In genomic region chr2:103931511-103931911, GRCm38 (mm10) we compare ENCODE assay signal across 14 mouse cellular contexts. TPM values are rescaled to one million over a fixed set of nuclear protein-coding genes. Genes with fewer than 3 reads are reported as not detected.
DNase-seq lines count a peak whose midpoint lies in the region; ATAC-seq and TF ChIP-seq lines count a peak whose summit lies in the region.
"Had no signal": no experiment of that assay in that cellular context is flagged by ENCODE, and none has a peak within 500 bp of the region (broad histone marks: within the 10 kb centered on the region; RNA-seq: fewer than 3 reads in every experiment).

No protein-coding gene starts in this region.

- H3K27ac ChIP-seq in kidney, embryonic 15.5 days: no peak overlapping the region
- H3K27ac ChIP-seq in liver, embryonic 14.5 days: peak overlapping the region; percentile 28
- no peak overlapping the region for H3K27ac ChIP-seq in midbrain, embryonic 14.5 days (replicated peaks; ENCODE audit: low read depth, low read length)
- H3K27ac ChIP-seq: hindbrain, embryonic 10.5 days; macrophage; neural tube, embryonic 12.5 days had no signal

- H3K4me2 ChIP-seq in kidney, embryonic 15.5 days: no peak overlapping the region
- H3K4me2 ChIP-seq in liver, embryonic 14.5 days (ENCODE audit: low read depth): peak overlapping the region; percentile 44
- H3K4me2 ChIP-seq in midbrain, embryonic 14.5 days (ENCODE audit: low read length): no peak overlapping the region
- H3K4me2 ChIP-seq: neural tube, embryonic 12.5 days had no signal

- 0 out of 2 replicates have a peak, but pooled peaks cover 4% of the 10 kb centered on the region for H3K27me3 ChIP-seq in kidney, embryonic 15.5 days
- H3K27me3 ChIP-seq in liver, embryonic 14.5 days (ENCODE audit: control insufficient read depth, insufficient read depth, low read length): no peaks in the 10 kb centered on the region
- H3K27me3 ChIP-seq in midbrain, embryonic 14.5 days (ENCODE audit: control insufficient read depth, insufficient read depth, low read length): no peaks in the 10 kb centered on the region
- H3K27me3 ChIP-seq: neural tube, embryonic 12.5 days had no signal

- TF ChIP-seq EP300 in liver, embryonic 14.5 days (IDR thresholded peaks at IDR 0.05; ENCODE audit: low read depth): no peak

- H3K9me3 ChIP-seq in kidney, embryonic 15.5 days (replicated peaks): no peaks in the 10 kb centered on the region
- H3K9me3 ChIP-seq in liver, embryonic 14.5 days (ENCODE audit: control insufficient read depth, low read length): no peaks in the 10 kb centered on the region
- no peaks in the 10 kb centered on the region for H3K9me3 ChIP-seq in midbrain, embryonic 14.5 days (ENCODE audit: control insufficient read depth, low read length)
- H3K9me3 ChIP-seq: hindbrain, embryonic 10.5 days; neural tube, embryonic 12.5 days had no signal

- no peak for ATAC-seq in kidney, embryonic 15.5 days (replicated peaks; ENCODE audit: low FRiP score)
- peak; percentile 50 for ATAC-seq in liver, embryonic 14.5 days (ENCODE audit: insufficient read depth)
- no peak for ATAC-seq in midbrain, embryonic 14.5 days (ENCODE audit: low FRiP score, low TSS enrichment)

- no peaks in the 10 kb centered on the region for H3K36me3 ChIP-seq in kidney, embryonic 15.5 days
- no peaks in the 10 kb centered on the region for H3K36me3 ChIP-seq in liver, embryonic 14.5 days (replicated peaks; ENCODE audit: control insufficient read depth, insufficient read depth, low read depth)
- no peaks in the 10 kb centered on the region for H3K36me3 ChIP-seq in midbrain, embryonic 14.5 days (ENCODE audit: control insufficient read depth, insufficient read depth, low read length)
- H3K36me3 ChIP-seq: hindbrain, embryonic 10.5 days; neural tube, embryonic 12.5 days had no signal

- no peak overlapping the region for H3K9ac ChIP-seq in kidney, embryonic 15.5 days
- H3K9ac ChIP-seq in liver, embryonic 14.5 days (replicated peaks): peak overlapping the region; percentile 2
- no peak overlapping the region for H3K9ac ChIP-seq in midbrain, embryonic 14.5 days (replicated peaks; ENCODE audit: low read length)
- H3K9ac ChIP-seq: neural tube, embryonic 12.5 days had no signal

- peaks cover 32% of the 10 kb centered on the region for H3K4me1 ChIP-seq in kidney, embryonic 15.5 days
- peaks cover 25 to 40% of the 10 kb centered on the region in 2 experiments for H3K4me1 ChIP-seq in liver, embryonic 14.5 days (replicated peaks; ENCODE audit: control insufficient read depth in 2 of 2, insufficient read depth in 2 of 2, low read length in 1 of 2)
- peaks cover 8% of the 10 kb centered on the region; the same call in 1 of the 2 replicates for H3K4me1 ChIP-seq in midbrain, embryonic 14.5 days (ENCODE audit: control insufficient read depth, insufficient read depth, low read length)

- DNase-seq in kidney, postnatal 4 days: peak; percentile 35 to 54
- peak; percentile 14 for DNase-seq in adipocyte (ENCODE audit: low spot score)
- DNase-seq in gastrocnemius, postnatal 10 days: peak; percentile 56
- no peak for DNase-seq in liver, embryonic 14.5 days (ENCODE audit: low read depth in 3 of 3, low spot score in 3 of 3)
- no peak for DNase-seq in spleen, postnatal 4 days (ENCODE audit: low spot score in 2 of 2)
- no peak for DNase-seq in thymus, postnatal 10 days (ENCODE audit: low spot score in 2 of 2)
- no peak for DNase-seq in midbrain, embryonic 14.5 days
- DNase-seq: adrenal gland, adult 8-10 months; cerebellum, adult 18-20 months; right cerebral cortex, postnatal 14 days had no signal

- 68% methylated on average over 7 of the region's 7 CpGs for WGBS in kidney, embryonic 15.5 days
- WGBS in liver, embryonic 14.5 days (ENCODE audit: insufficient replicate concordance): 34% methylated on average over 7 of the region's 7 CpGs
- WGBS in midbrain, embryonic 14.5 days: 77% methylated on average over 7 of the region's 7 CpGs

- no peak for TF ChIP-seq CTCF in liver, embryonic 14.5 days (IDR thresholded peaks at IDR 0.05; ENCODE audit: low read depth)

- no peak overlapping the region for H3K4me3 ChIP-seq in kidney, embryonic 15.5 days (replicated peaks)
- H3K4me3 ChIP-seq in liver, embryonic 14.5 days (ENCODE audit: insufficient read depth in 1 of 2, low read depth in 2 of 2, low read length in 2 of 2): no peak overlapping the region
- H3K4me3 ChIP-seq in midbrain, embryonic 14.5 days (replicated peaks; ENCODE audit: low read depth, low read length): no peak overlapping the region
- H3K4me3 ChIP-seq: hindbrain, embryonic 10.5 days; neural tube, embryonic 12.5 days had no signal

RNA-seq across cellular contexts. Expression of gene Lmo2, which starts 26.3 kb away (rescaled TPM):
- polyA plus RNA-seq in kidney, embryonic 15.5 days (2015; fragmentation: Nextera tagmentation; extraction: Ambion mirVana): 32.1 and 33.3 TPM in 2 replicates
- 10 to 100 TPM; 11.9 to 14.1 TPM for total RNA-seq in gastrocnemius, postnatal 10 days (2021)
- polyA plus RNA-seq in liver, embryonic 14.5 days (2012; rRNA removed): 108 and 152 TPM in 2 replicates
- 143 and 165 TPM in 2 replicates for polyA plus RNA-seq in liver, embryonic 14.5 days (2014; fragmentation: Nextera tagmentation; extraction: Ambion mirVana)
- polyA plus RNA-seq in midbrain, embryonic 14.5 days (2014; fragmentation: Nextera tagmentation; extraction: Ambion mirVana): 25.8 and 31.6 TPM in 2 replicates

Comparison
In these comparisons a context has a peak if more than half of its experiments do, and no peak if none do; other contexts are left out.
1. DNase-seq: peak in kidney, postnatal 4 days (2 of 2), adipocyte (single experiment) and gastrocnemius, postnatal 10 days (single experiment); none in liver, embryonic 14.5 days (0 of 3), spleen, postnatal 4 days (0 of 2), thymus, postnatal 10 days (0 of 2) and midbrain, embryonic 14.5 days (single experiment).